Mouse (Mus musculus) limb, embryonic 13.5 days (tissue): ENCODE data around the gene Arid5a. TPM values are rescaled to one million over a fixed set of nuclear protein-coding genes. Genes with fewer than 3 reads are reported as not detected.

Experiments
- ATAC-seq: fragments of 200-750 bp; cut with Nextera tagmentation; 2 replicates; pipeline ENCODE4 v1.8.0; 2017; ENCODE audit warnings: low read depth, moderate number of reproducible peaks, moderate TSS enrichment; ENCODE audit not compliant: low FRiP score
- H3K27ac ChIP-seq: fragments of 300-500 bp; sonication (generic); 2 replicates; pipeline ENCODE4 v1.5.1; 2015; ENCODE audit warnings: inconsistent platforms, mild to moderate bottlenecking, moderate library complexity
- H3K27me3 ChIP-seq: fragments of 300-500 bp; sonication (generic); 2 replicates; pipeline ENCODE4 v1.6.1; 2015; ENCODE audit warnings: mild to moderate bottlenecking, inconsistent platforms
- H3K36me3 ChIP-seq: fragments of 300-500 bp; sonication (generic); 2 replicates; pipeline ENCODE4 v1.6.1; 2015; ENCODE audit warnings: inconsistent platforms, mild to moderate bottlenecking, moderate library complexity
- H3K4me1 ChIP-seq: fragments of 300-500 bp; sonication (generic); 2 replicates; pipeline ENCODE4 v1.6.1; 2015; ENCODE audit warnings: inconsistent platforms
- H3K4me2 ChIP-seq: fragments of 300-500 bp; sonication (generic); replicated peaks from 2 replicates; pipeline ENCODE4 v1.6.1; 2015; ENCODE audit warnings: inconsistent platforms, mild to moderate bottlenecking, moderate library complexity
- H3K4me3 ChIP-seq: fragments of 300-500 bp; sonication (generic); 2 replicates; pipeline ENCODE4 v1.5.1; 2015; ENCODE audit warnings: moderate library complexity, mild to moderate bottlenecking, inconsistent platforms
- H3K9ac ChIP-seq: fragments of 300-500 bp; sonication (generic); 2 replicates; pipeline ENCODE4 v1.6.1; 2015; ENCODE audit warnings: mild to moderate bottlenecking, inconsistent platforms
- H3K9me3 ChIP-seq: fragments of 300-500 bp; sonication (generic); 2 replicates; pipeline ENCODE4 v1.6.1; 2016; ENCODE audit warnings: inconsistent platforms
- WGBS: fragments of 180-500 bp; shearing (Covaris S2); methylation state at CpG from one replicate; pipeline ENCODE4 v1.1.7; 2015; 5-methylcytosine and 5-hydroxymethylcytosine counted together
- polyA plus RNA-seq: library from polyadenylated mRNA; unstranded; fragments of >200 nt; fragmentation: Nextera tagmentation; extraction: Ambion mirVana; gene quantifications from 2 replicates; pipeline ENCODE4 v1.2.1, GENCODE M21; 2015

The Arid5a gene
- polyA plus RNA-seq, 1 experiment from 2014 or later = 9.2 TPM

- no peak overlapping the region for H3K4me3 ChIP-seq
- no peak overlapping the region for H3K4me2 ChIP-seq
- H3K4me1 ChIP-seq = 0 out of 2 replicates have a peak, but pooled peaks cover 13% of the 10 kb centered on the region
- H3K9ac ChIP-seq = no peak overlapping the region
- WGBS = 80% methylated on average over 8 of the region's 8 CpGs
- no peaks in the 10 kb centered on the region for H3K9me3 ChIP-seq
- no peaks in the 10 kb centered on the region for H3K36me3 ChIP-seq
- ATAC-seq = no peak
- peaks cover 39% of the 10 kb centered on the region for H3K27me3 ChIP-seq
- H3K27ac ChIP-seq = no peak overlapping the region
Observed at GRCm38 (mm10) chr1:36271516-36272230, 35.9 kb upstream of the Arid5a start.

- 64% methylated on average over 5 of the region's 5 CpGs for WGBS
- H3K27ac ChIP-seq = no peak overlapping the region
- H3K4me2 ChIP-seq = no peak overlapping the region
- H3K36me3 ChIP-seq = no peaks in the 10 kb centered on the region
- H3K27me3 ChIP-seq = peaks cover 37% of the 10 kb centered on the region
- H3K4me1 ChIP-seq = 0 out of 2 replicates have a peak, but pooled peaks cover 13% of the 10 kb centered on the region
- no peak overlapping the region for H3K4me3 ChIP-seq
- no peak overlapping the region for H3K9ac ChIP-seq
- H3K9me3 ChIP-seq = no peaks in the 10 kb centered on the region
- no peak for ATAC-seq
Observed at GRCm38 (mm10) chr1:36272546-36272945, 35.0 kb upstream of the Arid5a start.

GRCm38 (mm10) chr1:36273288-36273687 is 34.2 kb upstream of the Arid5a start:
- no peak overlapping the region for H3K4me3 ChIP-seq
- H3K27me3 ChIP-seq = peaks cover 31% of the 10 kb centered on the region
- no peak for ATAC-seq
- H3K36me3 ChIP-seq = no peaks in the 10 kb centered on the region
- no peaks in the 10 kb centered on the region for H3K9me3 ChIP-seq
- 9% methylated on average over 9 of the region's 9 CpGs for WGBS
- 0 out of 2 replicates have a peak, but pooled peaks cover 13% of the 10 kb centered on the region for H3K4me1 ChIP-seq
- H3K27ac ChIP-seq = no peak overlapping the region
- peak overlapping the region; percentile 12; the same call in 1 of the 2 replicates for H3K4me2 ChIP-seq
- no peak overlapping the region for H3K9ac ChIP-seq

DNA sequence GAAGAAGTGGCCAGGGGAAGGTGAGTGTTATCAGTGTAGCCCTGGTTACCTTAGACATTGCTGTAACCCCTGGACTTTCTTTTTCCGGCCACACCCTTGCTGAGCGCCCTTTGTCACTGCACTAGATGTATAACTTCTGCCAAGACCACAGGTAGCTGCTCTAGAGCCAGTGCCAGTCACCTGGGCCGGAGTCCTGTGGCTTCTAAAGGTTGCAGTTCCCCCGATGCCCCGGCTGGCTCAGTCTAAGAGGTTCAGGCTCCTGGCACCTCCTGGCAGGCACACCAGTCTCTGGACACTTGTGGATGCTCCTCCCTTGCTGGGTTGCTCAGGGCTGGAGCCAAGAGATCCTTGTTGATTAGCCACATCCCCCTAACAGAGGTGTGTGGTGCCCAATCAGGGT is 33.1 kb upstream of the Arid5a start, which contains the start of gene Neurl3:
TSS of gene Neurl3 (minus strand) at position 225 of the 400 bp plus-strand sequence.
- Histone ChIP-seq H3K4me2 (peak within 1 kb of the TSS; percentile 12; the same call in 1 of the 2 replicates), H3K27me3 (peaks cover 19% of the 10 kb centered on the region), H3K4me1 (0 out of 2 replicates have a peak, but pooled peaks cover 8% of the 10 kb centered on the region), H3K9ac (peak within 1 kb of the TSS; percentile 19; the same call in 1 of the 2 replicates), H3K36me3 (no peaks in the 10 kb centered on the region), H3K27ac (no peak within 1 kb of the TSS), H3K4me3 (no peak within 1 kb of the TSS), H3K9me3 (no peaks in the 10 kb centered on the region)
- WGBS = 89% methylated on average over 5 of the region's 5 CpGs
- no peak for ATAC-seq

GRCm38 (mm10) chr1:36275635-36276389 is 31.7 kb upstream of the Arid5a start:
- no peak for ATAC-seq
- peaks cover 6% of the 10 kb centered on the region; the same call in 1 of the 2 replicates for H3K27me3 ChIP-seq
- no peak overlapping the region for H3K27ac ChIP-seq

DNA sequence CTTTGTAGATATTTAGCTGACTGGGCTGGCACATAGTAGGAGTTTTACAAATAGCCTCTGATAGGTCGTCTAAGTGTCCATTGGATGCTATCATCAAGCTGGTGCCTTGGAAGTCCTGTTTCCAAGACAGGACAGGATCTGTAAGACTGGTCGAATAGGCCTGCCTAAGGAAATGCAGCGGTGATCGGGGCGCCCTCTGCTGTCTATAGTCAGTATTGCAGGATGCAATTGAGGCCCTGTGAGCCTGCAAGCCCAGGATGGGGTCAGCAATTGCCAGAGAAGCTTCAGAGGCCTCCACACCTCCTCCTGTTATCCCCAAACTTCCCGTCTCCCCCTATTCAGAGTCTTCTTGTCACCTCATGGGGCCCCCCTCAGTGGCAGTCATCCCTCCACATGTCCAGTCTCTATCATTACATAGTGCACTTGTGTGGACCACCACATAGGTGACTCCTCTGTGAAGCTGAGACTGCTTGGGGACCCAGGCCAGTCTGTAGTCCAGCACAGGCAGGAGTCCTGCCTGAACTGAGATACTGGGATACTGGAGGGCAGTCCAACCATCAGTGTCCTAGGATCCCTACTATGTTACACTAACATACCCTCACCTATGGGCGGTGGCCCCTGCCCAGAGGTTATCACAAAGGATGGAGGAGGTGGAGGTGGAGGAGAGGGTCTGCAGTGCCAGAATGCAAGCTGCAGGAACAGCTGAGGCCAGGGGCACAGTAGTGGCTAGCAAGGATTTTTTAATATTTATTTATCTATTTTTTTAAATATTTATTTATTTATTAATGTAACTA is 30.1 kb upstream of the Arid5a start:
- 0 out of 2 replicates have a peak, but pooled peaks have one; percentile 17 for ATAC-seq
- Histone ChIP-seq H3K36me3 (no peaks in the 10 kb centered on the region), H3K9me3 (no peaks in the 10 kb centered on the region), H3K4me2 (no peak overlapping the region), H3K27me3 (no peaks in the 10 kb centered on the region), H3K4me1 (0 out of 2 replicates have a peak, but pooled peaks cover 6% of the 10 kb centered on the region), H3K27ac (no peak overlapping the region), H3K9ac (no peak overlapping the region), H3K4me3 (no peak overlapping the region)
- 16% methylated on average over 7 of the region's 7 CpGs for WGBS

More at GRCm38 (mm10) chr1:36275635-36276389, 31.7 kb upstream of the Arid5a start:
- Histone ChIP-seq H3K4me2 (no peak overlapping the region), H3K9me3 (no peaks in the 10 kb centered on the region), H3K36me3 (no peaks in the 10 kb centered on the region), H3K4me1 (0 out of 2 replicates have a peak, but pooled peaks cover 6% of the 10 kb centered on the region), H3K9ac (no peak overlapping the region), H3K4me3 (no peak overlapping the region)
- 76% methylated on average over 13 of the region's 13 CpGs for WGBS

GRCm38 (mm10) chr1:36279202-36279601 is 28.3 kb upstream of the Arid5a start:
- H3K9me3 ChIP-seq = no peaks in the 10 kb centered on the region
- WGBS = 22% methylated on average over 3 of the region's 3 CpGs
- H3K4me1 ChIP-seq = no peaks in the 10 kb centered on the region
- no peak overlapping the region for H3K9ac ChIP-seq
- H3K4me2 ChIP-seq = no peak overlapping the region
- no peak overlapping the region for H3K4me3 ChIP-seq
- H3K27me3 ChIP-seq = no peaks in the 10 kb centered on the region
- no peak overlapping the region for H3K27ac ChIP-seq
- peak; percentile 38; the same call in 1 of the 2 replicates for ATAC-seq
- no peaks in the 10 kb centered on the region for H3K36me3 ChIP-seq

DNA sequence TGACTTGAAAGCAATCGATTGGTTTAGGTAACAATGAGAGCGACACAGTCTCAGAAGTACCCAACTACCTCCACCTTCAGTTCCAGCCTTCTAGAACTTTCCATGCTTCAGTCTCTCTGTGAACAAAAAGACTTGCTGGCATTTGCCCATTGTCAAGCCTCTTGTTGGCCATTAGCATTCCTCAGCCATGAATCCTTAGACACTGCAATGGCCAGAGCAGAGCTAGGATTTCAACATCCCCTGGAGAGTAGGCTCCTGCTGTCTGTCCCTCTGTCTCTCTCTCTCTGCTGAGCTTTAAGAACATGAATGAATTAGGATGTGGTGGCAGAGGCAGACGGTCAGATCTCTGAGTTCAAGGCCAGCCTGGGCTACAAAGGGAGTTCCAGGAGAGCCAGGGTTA is 26.6 kb upstream of the Arid5a start:
- no peak overlapping the region for H3K4me2 ChIP-seq
- H3K36me3 ChIP-seq = no peaks in the 10 kb centered on the region
- H3K4me3 ChIP-seq = no peak overlapping the region
- H3K4me1 ChIP-seq = no peaks in the 10 kb centered on the region
- H3K9ac ChIP-seq = no peak overlapping the region
- ATAC-seq = no peak
- no peaks in the 10 kb centered on the region for H3K27me3 ChIP-seq
- no peak overlapping the region for H3K27ac ChIP-seq
- no peaks in the 10 kb centered on the region for H3K9me3 ChIP-seq
- WGBS = 82% methylated on average over 3 of the region's 3 CpGs

DNA sequence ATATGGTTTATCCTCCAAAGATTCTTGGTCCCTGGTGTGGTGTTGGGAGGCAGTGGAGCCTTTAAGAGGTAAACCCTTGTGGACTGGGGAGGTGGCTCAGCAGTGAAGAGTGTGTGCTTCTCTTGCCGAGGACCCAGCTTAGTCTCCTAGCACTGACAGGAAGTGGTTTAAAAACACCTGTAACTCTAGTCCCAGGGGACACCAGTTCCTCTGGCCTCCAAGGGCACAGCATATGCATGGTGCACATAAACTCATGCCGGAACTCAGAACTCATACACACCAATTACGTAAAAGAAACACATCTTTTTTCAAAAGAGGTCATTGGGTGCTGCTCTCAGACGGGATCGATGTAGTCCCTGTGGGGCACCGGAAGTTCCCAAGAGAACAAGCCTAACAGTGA is 25.7 kb upstream of the Arid5a start:
- no peaks in the 10 kb centered on the region for H3K4me1 ChIP-seq
- 88% methylated on average over 6 of the region's 6 CpGs for WGBS
- ATAC-seq = no peak
- no peak overlapping the region for H3K4me2 ChIP-seq
- no peak overlapping the region for H3K9ac ChIP-seq
- H3K9me3 ChIP-seq = no peaks in the 10 kb centered on the region
- no peaks in the 10 kb centered on the region for H3K27me3 ChIP-seq
- H3K36me3 ChIP-seq = no peaks in the 10 kb centered on the region
- no peak overlapping the region for H3K4me3 ChIP-seq
- no peak overlapping the region for H3K27ac ChIP-seq

DNA sequence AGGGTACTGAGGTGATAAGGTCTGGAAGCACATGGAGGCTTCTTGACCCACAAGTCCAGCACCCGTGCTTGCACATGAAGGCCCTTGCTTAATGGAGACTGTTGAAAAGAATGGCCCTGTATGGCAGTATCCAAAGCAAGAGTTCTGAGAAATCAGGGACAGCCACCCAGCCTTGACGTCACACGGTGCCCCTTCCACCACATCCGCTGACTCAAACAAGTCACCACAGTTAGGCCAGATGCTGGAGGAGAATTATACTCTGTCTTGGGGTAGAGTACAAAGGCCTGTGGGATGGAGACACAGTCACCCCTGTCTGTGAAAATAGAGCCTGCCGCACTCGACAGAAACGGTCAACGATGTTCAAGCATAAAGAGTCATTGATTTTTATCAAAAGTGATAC is 14.1 kb upstream of the Arid5a start:
- Histone ChIP-seq H3K27ac (no peak overlapping the region), H3K4me2 (no peak overlapping the region), H3K4me1 (no peaks in the 10 kb centered on the region), H3K9me3 (no peaks in the 10 kb centered on the region), H3K9ac (no peak overlapping the region), H3K4me3 (no peak overlapping the region), H3K36me3 (no peaks in the 10 kb centered on the region), H3K27me3 (peaks cover 17% of the 10 kb centered on the region)
- no peak for ATAC-seq
- WGBS = 91% methylated on average over 8 of the region's 8 CpGs

- no peak overlapping the region for H3K4me2 ChIP-seq
- H3K9me3 ChIP-seq = no peaks in the 10 kb centered on the region
- no peaks in the 10 kb centered on the region for H3K36me3 ChIP-seq
- no peaks in the 10 kb centered on the region for H3K4me1 ChIP-seq
- no peak overlapping the region for H3K27ac ChIP-seq
- no peak overlapping the region for H3K4me3 ChIP-seq
- H3K27me3 ChIP-seq = peaks cover 26% of the 10 kb centered on the region
- 72% methylated on average over 3 of the region's 3 CpGs for WGBS
- ATAC-seq = no peak
- H3K9ac ChIP-seq = no peak overlapping the region
Observed at GRCm38 (mm10) chr1:36294402-36294801, 13.1 kb upstream of the Arid5a start.
